In genomic region chr3:106787972-106788371, GRCm38 (mm10) we compare ENCODE assay signal across 13 mouse cellular contexts. TPM values are rescaled to one million over a fixed set of nuclear protein-coding genes. Genes with fewer than 3 reads are reported as not detected.
A peak's percentile ranks its signal among the peaks of the same experiment; 100 is the strongest.
DNase-seq lines count a peak whose midpoint lies in the region; ATAC-seq lines count a peak whose summit lies in the region.
"Had no signal": no experiment of that assay in that cellular context is flagged by ENCODE, and none has a peak within 500 bp of the region (broad histone marks: within the 10 kb centered on the region; RNA-seq: fewer than 3 reads in every experiment).

No protein-coding gene starts in this region.

- no peak overlapping the region for H3K4me2 ChIP-seq in heart, embryonic 15.5 days
- H3K4me2 ChIP-seq: lung, embryonic 15.5 days; neural tube, embryonic 12.5 days had no signal

- H3K4me3 ChIP-seq in heart, embryonic 15.5 days, result no peak overlapping the region
- H3K4me3 ChIP-seq: lung, embryonic 15.5 days; neural tube, embryonic 12.5 days had no signal

- H3K27me3 ChIP-seq in heart, embryonic 15.5 days, result no peaks in the 10 kb centered on the region
- H3K27me3 ChIP-seq: lung, embryonic 15.5 days; neural tube, embryonic 12.5 days had no signal

- no peak for DNase-seq in heart, adult 11 months
- peak; percentile 61 for DNase-seq in 3T3-L1 (ENCODE audit: low read depth, low spot score)
- DNase-seq in adipocyte (ENCODE audit: low spot score), result peak; percentile 72
- peak; percentile 37 for DNase-seq in lung, postnatal 36 days
- DNase-seq in adrenal gland, postnatal 10 days, result no peak
- DNase-seq in retina, postnatal 1 day, result no peak
- no peak for DNase-seq in testis, postnatal 10 days (ENCODE audit: low spot score)
- DNase-seq: gastrocnemius, postnatal 10 days had no signal

- no peaks in the 10 kb centered on the region for H3K4me1 ChIP-seq in heart, embryonic 15.5 days (replicated peaks)
- H3K4me1 ChIP-seq: lung, embryonic 15.5 days; neural tube, embryonic 12.5 days had no signal

- H3K36me3 ChIP-seq in heart, embryonic 15.5 days, result no peaks in the 10 kb centered on the region
- H3K36me3 ChIP-seq: lung, embryonic 15.5 days; neural tube, embryonic 12.5 days had no signal

- no peaks in the 10 kb centered on the region for H3K9me3 ChIP-seq in heart, embryonic 15.5 days (replicated peaks)
- H3K9me3 ChIP-seq: lung, embryonic 15.5 days; neural tube, embryonic 12.5 days had no signal

- H3K9ac ChIP-seq in heart, embryonic 15.5 days, result no peak overlapping the region
- H3K9ac ChIP-seq: lung, embryonic 15.5 days; neural tube, embryonic 12.5 days had no signal

- H3K27ac ChIP-seq in heart, embryonic 15.5 days, result peak overlapping the region; percentile 23; the same call in 1 of the 2 replicates
- H3K27ac ChIP-seq: lung, embryonic 15.5 days; neural tube, embryonic 12.5 days had no signal

- ATAC-seq in heart, embryonic 15.5 days (replicated peaks; ENCODE audit: insufficient number of reproducible peaks, insufficient read depth, low FRiP score, low read depth), result no peak
- ATAC-seq: hindbrain, embryonic 16.5 days had no signal

RNA-seq across cellular contexts. Expression of gene Cd53, which starts 2.0 kb away (rescaled TPM):
- polyA plus RNA-seq in heart, embryonic 15.5 days (2015; fragmentation: Nextera tagmentation; extraction: Ambion mirVana), result 5.5 and 13.0 TPM in 2 replicates
- total RNA-seq in adrenal gland, postnatal 10 days (2021), result 10 to 100 TPM; 13.0 to 14.0 TPM

RNA-seq across cellular contexts. Expression of gene Olfr266, which starts 38.1 kb away (rescaled TPM):
- not detected in 2 replicates for polyA plus RNA-seq in heart, embryonic 15.5 days (2015; fragmentation: Nextera tagmentation; extraction: Ambion mirVana)
- total RNA-seq in adrenal gland, postnatal 10 days (2021), result not detected
- total RNA-seq: gastrocnemius, postnatal 10 days had no signal
- polyA plus RNA-seq: cortical plate, adult 2 months; hindbrain, embryonic 16.5 days; lung, embryonic 15.5 days; neural tube, embryonic 12.5 days had no signal

Comparison
In these comparisons a context has a peak if more than half of its experiments do, and no peak if none do; other contexts are left out.
1. DNase-seq: peak in 3T3-L1 (single experiment), adipocyte (single experiment) and lung, postnatal 36 days (single experiment); none in heart, adult 11 months (single experiment), adrenal gland, postnatal 10 days (single experiment), retina, postnatal 1 day (single experiment) and testis, postnatal 10 days (single experiment).